Mouse (Mus musculus): ENCODE results near the gene Slc41a2. TPM values are rescaled to one million over a fixed set of nuclear protein-coding genes. Genes with fewer than 3 reads are reported as not detected.

The Slc41a2 gene
- polyA plus RNA-seq, 1 experiment from 2014 or later, result 5.5 TPM

- Histone ChIP-seq H3K4me1 (replicated peaks) (no peaks in the 10 kb centered on the region), H3K27ac (no peak overlapping the region), H3K27me3 (no peaks in the 10 kb centered on the region)
Observed at GRCm38 (mm10) chr10:83325903-83326302, 11.8 kb downstream of the Slc41a2 start.

GRCm38 (mm10) chr10:83324871-83325270 is 12.8 kb downstream of the Slc41a2 start:
- Histone ChIP-seq H3K27ac (no peak overlapping the region), H3K36me3 (no peaks in the 10 kb centered on the region), H3K27me3 (no peaks in the 10 kb centered on the region), H3K9ac (no peak overlapping the region), H3K4me3 (no peak overlapping the region), H3K9me3 (no peaks in the 10 kb centered on the region), H3K4me1 (replicated peaks) (no peaks in the 10 kb centered on the region), H3K4me2 (no peak overlapping the region)
- ATAC-seq (ENCODE audit: low FRiP score), result no peak
- 83% methylated on average over 3 of the region's 3 CpGs for WGBS

More at GRCm38 (mm10) chr10:83325903-83326302, 11.8 kb downstream of the Slc41a2 start:
- Histone ChIP-seq H3K36me3 (no peaks in the 10 kb centered on the region), H3K9me3 (no peaks in the 10 kb centered on the region), H3K4me2 (no peak overlapping the region), H3K4me3 (no peak overlapping the region), H3K9ac (no peak overlapping the region)
- ATAC-seq (ENCODE audit: low FRiP score), result no peak
- WGBS, result 91% methylated on average over 1 of the region's 1 CpGs

GRCm38 (mm10) chr10:83322551-83323100 is 15.1 kb downstream of the Slc41a2 start:
- Histone ChIP-seq H3K27me3 (no peaks in the 10 kb centered on the region), H3K4me3 (no peak overlapping the region), H3K4me2 (no peak overlapping the region), H3K9ac (no peak overlapping the region), H3K27ac (no peak overlapping the region), H3K4me1 (replicated peaks) (no peaks in the 10 kb centered on the region), H3K9me3 (no peaks in the 10 kb centered on the region), H3K36me3 (no peaks in the 10 kb centered on the region)
- 46% methylated on average over 7 of the region's 7 CpGs for WGBS
- ATAC-seq (ENCODE audit: low FRiP score), result no peak

- Histone ChIP-seq H3K36me3 (no peaks in the 10 kb centered on the region), H3K9ac (no peak overlapping the region), H3K9me3 (no peaks in the 10 kb centered on the region), H3K27me3 (no peaks in the 10 kb centered on the region), H3K27ac (no peak overlapping the region), H3K4me2 (no peak overlapping the region), H3K4me3 (no peak overlapping the region), H3K4me1 (replicated peaks) (no peaks in the 10 kb centered on the region)
- WGBS, result 56% methylated on average over 6 of the region's 6 CpGs
- no peak for ATAC-seq (ENCODE audit: low FRiP score)
Observed at GRCm38 (mm10) chr10:83321528-83321927, 16.2 kb downstream of the Slc41a2 start.

- WGBS, result 93% methylated on average over 7 of the region's 7 CpGs
- H3K27ac ChIP-seq, result no peak overlapping the region
- no peak overlapping the region for H3K9ac ChIP-seq
- ATAC-seq (ENCODE audit: low FRiP score), result no peak
- H3K36me3 ChIP-seq, result peaks cover 1% of the 10 kb centered on the region; the same call in 1 of the 2 replicates
- H3K4me1 ChIP-seq (replicated peaks), result no peaks in the 10 kb centered on the region
- no peak overlapping the region for H3K4me2 ChIP-seq
- H3K27me3 ChIP-seq, result no peaks in the 10 kb centered on the region
- no peak overlapping the region for H3K4me3 ChIP-seq
- no peaks in the 10 kb centered on the region for H3K9me3 ChIP-seq
Observed at GRCm38 (mm10) chr10:83320870-83321269, 16.8 kb downstream of the Slc41a2 start.

GRCm38 (mm10) chr10:83320396-83320795 is 17.3 kb downstream of the Slc41a2 start:
- 88% methylated on average over 6 of the region's 6 CpGs for whole genome bisulfite sequencing
- H3K4me1 ChIP-seq (replicated peaks), result no peaks in the 10 kb centered on the region
- no peak for ATAC-seq (ENCODE audit: low FRiP score)

GRCm38 (mm10) chr10:83313033-83313432 is 24.6 kb downstream of the Slc41a2 start:
- no peak overlapping the region for H3K4me3 ChIP-seq
- ATAC-seq (ENCODE audit: low FRiP score), result no peak
- no peak overlapping the region for H3K4me2 ChIP-seq
- H3K9ac ChIP-seq, result no peak overlapping the region
- peaks cover 3% of the 10 kb centered on the region; the same call in 1 of the 2 replicates for H3K36me3 ChIP-seq
- 87% methylated on average over 5 of the region's 5 CpGs for WGBS
- no peaks in the 10 kb centered on the region for H3K9me3 ChIP-seq
- no peaks in the 10 kb centered on the region for H3K27me3 ChIP-seq
- H3K4me1 ChIP-seq (replicated peaks), result no peaks in the 10 kb centered on the region
- H3K27ac ChIP-seq, result no peak overlapping the region

More at GRCm38 (mm10) chr10:83320396-83320795, 17.3 kb downstream of the Slc41a2 start:
- Histone ChIP-seq H3K4me2 (no peak overlapping the region), H3K27ac (no peak overlapping the region), H3K9me3 (no peaks in the 10 kb centered on the region), H3K9ac (no peak overlapping the region), H3K27me3 (no peaks in the 10 kb centered on the region), H3K4me3 (no peak overlapping the region), H3K36me3 (peaks cover 3% of the 10 kb centered on the region; the same call in 1 of the 2 replicates)

GRCm38 (mm10) chr10:83310356-83310755 is 27.3 kb downstream of the Slc41a2 start:
- Histone ChIP-seq H3K9me3 (no peaks in the 10 kb centered on the region), H3K9ac (no peak overlapping the region), H3K36me3 (no peaks in the 10 kb centered on the region), H3K27ac (no peak overlapping the region), H3K27me3 (no peaks in the 10 kb centered on the region), H3K4me2 (no peak overlapping the region), H3K4me1 (replicated peaks) (no peaks in the 10 kb centered on the region), H3K4me3 (no peak overlapping the region)
- no peak for ATAC-seq (ENCODE audit: low FRiP score)
- WGBS, result 91% methylated on average over 7 of the region's 7 CpGs

- WGBS, result 79% methylated on average over 4 of the region's 4 CpGs
Observed at GRCm38 (mm10) chr10:83301687-83302086, 36.0 kb downstream of the Slc41a2 start.

GRCm38 (mm10) chr10:83301054-83301453 is 36.6 kb downstream of the Slc41a2 start:
- Histone ChIP-seq H3K9ac (no peak overlapping the region), H3K4me2 (no peak overlapping the region), H3K4me1 (replicated peaks) (no peaks in the 10 kb centered on the region), H3K36me3 (peaks cover 4% of the 10 kb centered on the region; the same call in 1 of the 2 replicates), H3K4me3 (no peak overlapping the region), H3K27ac (no peak overlapping the region), H3K9me3 (no peaks in the 10 kb centered on the region), H3K27me3 (no peaks in the 10 kb centered on the region; the same call in 1 of the 2 replicates)
- 82% methylated on average over 3 of the region's 3 CpGs for WGBS
- ATAC-seq (ENCODE audit: low FRiP score), result no peak

More at GRCm38 (mm10) chr10:83301687-83302086, 36.0 kb downstream of the Slc41a2 start:
- Histone ChIP-seq H3K9ac (no peak overlapping the region), H3K4me2 (no peak overlapping the region), H3K27me3 (no peaks in the 10 kb centered on the region), H3K9me3 (no peaks in the 10 kb centered on the region), H3K4me1 (replicated peaks) (no peaks in the 10 kb centered on the region), H3K27ac (no peak overlapping the region), H3K4me3 (no peak overlapping the region), H3K36me3 (peaks cover 4% of the 10 kb centered on the region; the same call in 1 of the 2 replicates)
- ATAC-seq (ENCODE audit: low FRiP score), result no peak

- ATAC-seq (ENCODE audit: low FRiP score), result no peak
- WGBS, result 80% methylated on average over 4 of the region's 4 CpGs
- Histone ChIP-seq H3K9ac (no peak overlapping the region), H3K36me3 (no peaks in the 10 kb centered on the region), H3K27me3 (peaks cover 6% of the 10 kb centered on the region; the same call in 1 of the 2 replicates), H3K27ac (no peak overlapping the region), H3K4me3 (no peak overlapping the region), H3K9me3 (no peaks in the 10 kb centered on the region), H3K4me2 (no peak overlapping the region), H3K4me1 (replicated peaks) (no peaks in the 10 kb centered on the region)
Observed at GRCm38 (mm10) chr10:83297017-83297416, 40.7 kb downstream of the Slc41a2 start.

- no peaks in the 10 kb centered on the region; the same call in 1 of the 2 replicates for H3K36me3 ChIP-seq
- no peaks in the 10 kb centered on the region for H3K4me1 ChIP-seq (replicated peaks)
- H3K27ac ChIP-seq, result no peak overlapping the region
- H3K4me3 ChIP-seq, result no peak overlapping the region
- no peak for ATAC-seq (ENCODE audit: low FRiP score)
- 42% methylated on average over 9 of the region's 9 CpGs for WGBS
- peaks cover 6% of the 10 kb centered on the region; the same call in 1 of the 2 replicates for H3K27me3 ChIP-seq
- H3K4me2 ChIP-seq, result no peak overlapping the region
- H3K9ac ChIP-seq, result no peak overlapping the region
- no peaks in the 10 kb centered on the region for H3K9me3 ChIP-seq
Observed at GRCm38 (mm10) chr10:83294746-83295145, 42.9 kb downstream of the Slc41a2 start.

- Histone ChIP-seq H3K27me3 (peaks cover 6% of the 10 kb centered on the region; the same call in 1 of the 2 replicates), H3K36me3 (no peaks in the 10 kb centered on the region; the same call in 1 of the 2 replicates), H3K4me2 (no peak overlapping the region), H3K4me3 (no peak overlapping the region), H3K9ac (no peak overlapping the region), H3K4me1 (replicated peaks) (no peaks in the 10 kb centered on the region), H3K27ac (no peak overlapping the region), H3K9me3 (no peaks in the 10 kb centered on the region)
- WGBS, result 84% methylated on average over 9 of the region's 9 CpGs
- ATAC-seq (ENCODE audit: low FRiP score), result no peak
Observed at GRCm38 (mm10) chr10:83293352-83293751, 44.3 kb downstream of the Slc41a2 start.

Measured in hindbrain, embryonic 13.5 days (tissue).